Mouse (Mus musculus): Measurements from ENCODE around the gene Krtap4-6.

- TF ChIP-seq POLR2A (IDR thresholded peaks at IDR 0.05; ENCODE audit: insufficient read depth, low read length) (no peak), CTCF (IDR thresholded peaks at IDR 0.05; ENCODE audit: low read depth, low read length) (no peak)
Measured at GRCm38 (mm10) chr11:99630890-99631289, 34.9 kb downstream of the Krtap4-6 start.

All from ES-Bruce4 (cell line).